Comparison of ENCODE assay signal across 8 mouse cellular contexts in genomic region chr2:3474861-3475283, GRCm38 (mm10). TPM values are rescaled to one million over a fixed set of nuclear protein-coding genes. Genes with fewer than 3 reads are reported as not detected.
DNase-seq lines count a peak whose midpoint lies in the region; ATAC-seq lines count a peak whose summit lies in the region.

Suv39h2 (minus strand) TSS chr2:3475031.

- H3K4me2 ChIP-seq in heart, embryonic 13.5 days, result peak within 1 kb of the TSS; percentile 85
- H3K4me2 ChIP-seq in liver, embryonic 12.5 days, result peak within 1 kb of the TSS; percentile 91
- H3K4me2 ChIP-seq in stomach, embryonic 15.5 days, result peak within 1 kb of the TSS; percentile 62

- H3K4me3 ChIP-seq in brown adipose tissue, adult 24 weeks (ENCODE audit: insufficient read depth, low read depth, low read length), result peak within 1 kb of the TSS; percentile 83
- H3K4me3 ChIP-seq in heart, embryonic 13.5 days, result peak within 1 kb of the TSS; percentile 98
- peak within 1 kb of the TSS; percentile 99 for H3K4me3 ChIP-seq in liver, embryonic 12.5 days
- peak within 1 kb of the TSS; percentile 86 for H3K4me3 ChIP-seq in stomach, embryonic 15.5 days (replicated peaks)

- DNase-seq in CD4-positive, CD25-positive, alpha-beta regulatory T cell, adult 2 months (ENCODE audit: low read depth, low spot score), result peak; percentile 98
- peak; percentile 19 for DNase-seq in fat pad, adult 2 months (ENCODE audit: extremely low read depth, low read depth, low spot score)
- peak; percentile 99 for DNase-seq in kidney, postnatal 10 days
- DNase-seq in natural killer cell, adult 2 months (ENCODE audit: low spot score in 2 of 2), result peak; percentile 96 to 97

- WGBS in heart, embryonic 13.5 days, result under 1% methylated on average over 42 of the region's 42 CpGs
- under 1% methylated on average over 42 of the region's 42 CpGs for WGBS in liver, embryonic 12.5 days (ENCODE audit: insufficient replicate concordance)
- WGBS in stomach, embryonic 15.5 days, result 1% methylated on average over 42 of the region's 42 CpGs

- ATAC-seq in heart, embryonic 13.5 days (ENCODE audit: extremely low read depth, insufficient number of reproducible peaks, low FRiP score, low TSS enrichment), result peak; percentile 98
- ATAC-seq in liver, embryonic 12.5 days, result peak; percentile 97
- ATAC-seq in stomach, embryonic 15.5 days (ENCODE audit: insufficient read depth, low FRiP score, low read depth), result peak; percentile 98

- H3K4me1 ChIP-seq in brown adipose tissue, adult 24 weeks (ENCODE audit: control insufficient read depth, insufficient read depth, insufficient read length, low read length), result peaks cover 3% of the 10 kb centered on the region; the same call in 1 of the 2 replicates
- H3K4me1 ChIP-seq in heart, embryonic 13.5 days, result peaks cover 19% of the 10 kb centered on the region
- peaks cover 25% of the 10 kb centered on the region for H3K4me1 ChIP-seq in liver, embryonic 12.5 days
- H3K4me1 ChIP-seq in stomach, embryonic 15.5 days, result peaks cover 6% of the 10 kb centered on the region; the same call in 1 of the 2 replicates

- no peaks in the 10 kb centered on the region for H3K9me3 ChIP-seq in heart, embryonic 13.5 days
- H3K9me3 ChIP-seq in liver, embryonic 12.5 days (replicated peaks), result no peaks in the 10 kb centered on the region
- no peaks in the 10 kb centered on the region for H3K9me3 ChIP-seq in stomach, embryonic 15.5 days

- 0 out of 2 replicates have a peak, but pooled peaks cover 12% of the 10 kb centered on the region for H3K36me3 ChIP-seq in heart, embryonic 13.5 days
- H3K36me3 ChIP-seq in liver, embryonic 12.5 days, result peaks cover 19% of the 10 kb centered on the region
- H3K36me3 ChIP-seq in stomach, embryonic 15.5 days, result no peaks in the 10 kb centered on the region

- no peaks in the 10 kb centered on the region for H3K27me3 ChIP-seq in heart, embryonic 13.5 days (replicated peaks)
- no peaks in the 10 kb centered on the region for H3K27me3 ChIP-seq in liver, embryonic 12.5 days (replicated peaks)
- H3K27me3 ChIP-seq in stomach, embryonic 15.5 days (replicated peaks), result no peaks in the 10 kb centered on the region

- H3K9ac ChIP-seq in heart, embryonic 13.5 days, result peak within 1 kb of the TSS; percentile 93
- peak within 1 kb of the TSS; percentile 98 for H3K9ac ChIP-seq in liver, embryonic 12.5 days
- H3K9ac ChIP-seq in stomach, embryonic 15.5 days, result peak within 1 kb of the TSS; percentile 68

- H3K27ac ChIP-seq in brown adipose tissue, adult 24 weeks (replicated peaks; ENCODE audit: low read depth, low read length), result peak within 1 kb of the TSS; percentile 72
- H3K27ac ChIP-seq in heart, embryonic 13.5 days (replicated peaks), result peak within 1 kb of the TSS; percentile 94
- peak within 1 kb of the TSS; percentile 96 for H3K27ac ChIP-seq in liver, embryonic 12.5 days
- H3K27ac ChIP-seq in stomach, embryonic 15.5 days, result peak within 1 kb of the TSS; percentile 88

RNA-seq across cellular contexts. Expression of gene Suv39h2, which starts in this region (rescaled TPM):
- polyA plus RNA-seq in brown adipose tissue, adult 24 weeks (2012; ENCODE audit: insufficient read depth, insufficient read length, missing spikeins), result 0.33 and 1.7 TPM in 2 replicates
- 8.7 and 9.6 TPM in 2 replicates for polyA plus RNA-seq in heart, embryonic 13.5 days (2015; fragmentation: Nextera tagmentation; extraction: Ambion mirVana)
- polyA plus RNA-seq in liver, embryonic 12.5 days (2016; fragmentation: Nextera tagmentation; extraction: Ambion mirVana), result 13.2 and 13.3 TPM in 2 replicates
- 11.9 and 12.2 TPM in 2 replicates for polyA plus RNA-seq in stomach, embryonic 15.5 days (2015; fragmentation: Nextera tagmentation; extraction: Ambion mirVana)

Comparison
In these comparisons a context has a peak if more than half of its experiments do, and no peak if none do; other contexts are left out.
1. Peak in every context shown above with its lines: DNase-seq, ATAC-seq, H3K4me3 ChIP-seq and H3K27ac ChIP-seq.
2. DNase-seq: peak in every context shown above with its lines; median percentile 99 in kidney, postnatal 10 days; 98 in CD4-positive, CD25-positive, alpha-beta regulatory T cell, adult 2 months; 96 in natural killer cell, adult 2 months; 19 in fat pad, adult 2 months.